Mouse (Mus musculus) MEL-GATA-1-ER (cell line): ENCODE results near the gene Igfbp1.
"Not testable (repeated sequence)": the region's sequence is repeated elsewhere in the genome, so short reads cannot be mapped to it uniquely, and the experiment has no call there.

Experiments
- DNase-seq: peaks from one replicate; pipeline ENCODE4 v3.0.0-alpha.2; 2012; ENCODE audit warnings: low read depth; ENCODE audit errors: extremely low read depth

The Igfbp1 gene

DNA sequence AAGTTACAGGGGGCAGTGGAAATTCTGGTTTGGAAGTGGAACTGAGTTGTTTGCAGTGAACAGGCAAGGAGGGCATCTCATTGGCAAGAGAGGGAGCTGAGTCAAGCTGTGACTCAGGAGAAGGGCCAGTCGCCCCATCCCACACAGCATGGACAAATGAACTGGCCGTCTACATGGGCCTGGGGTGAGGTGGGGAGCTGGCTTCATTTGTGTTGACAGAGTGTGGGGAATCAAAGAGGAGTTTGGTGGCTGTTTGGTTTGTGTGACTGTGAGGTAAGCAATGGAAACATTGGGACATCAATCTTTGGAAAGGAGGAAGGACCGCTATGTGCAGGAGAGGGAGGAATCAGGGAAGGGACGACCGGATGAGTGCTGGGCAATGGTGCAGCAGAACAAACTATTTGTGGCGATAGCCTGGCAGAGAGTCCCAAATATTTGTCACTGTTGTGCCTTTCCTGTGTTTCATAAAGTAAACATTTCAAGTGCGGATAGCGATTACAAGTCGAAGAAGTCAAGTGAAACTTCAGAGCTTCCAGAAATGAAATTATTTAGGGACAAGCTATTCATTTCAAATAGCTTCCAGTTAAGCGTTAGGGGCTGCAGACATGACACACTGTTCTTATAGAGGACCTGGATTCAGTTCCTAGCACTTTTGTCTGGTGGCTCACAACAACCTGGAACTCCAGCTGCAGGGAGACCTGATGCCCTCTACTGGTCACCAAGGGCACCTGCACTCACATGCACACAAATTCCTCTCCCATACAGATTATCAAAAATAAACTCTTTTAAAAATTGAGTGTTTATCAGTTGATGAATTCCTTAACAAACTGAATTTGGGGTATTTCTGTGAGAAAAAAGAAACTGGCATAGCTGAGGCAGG, 2.9 kb upstream of the Igfbp1 start:
- DNase-seq = no peak

DNA sequence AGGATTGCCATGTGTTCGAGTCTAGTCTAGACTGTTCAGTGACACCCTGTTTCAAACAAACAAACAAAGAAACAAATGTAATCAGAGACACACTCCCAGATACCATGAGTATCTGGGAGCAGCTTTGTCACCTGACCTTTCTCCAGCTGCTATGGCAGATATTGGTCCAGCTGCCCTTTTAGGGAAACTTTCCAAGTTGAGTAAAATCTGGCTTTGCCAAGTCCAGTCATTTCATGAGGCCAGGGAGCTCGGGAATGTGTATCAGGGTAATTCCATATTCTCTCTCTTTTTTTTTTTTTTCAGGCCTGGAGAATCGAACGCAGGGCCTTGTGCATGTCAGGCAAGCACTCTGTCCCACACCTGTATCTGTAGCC, 2.3 kb upstream of the Igfbp1 start:
- DNase-seq = no peak

GRCm38 (mm10) chr11:7198006-7198405, 424 bp downstream of the Igfbp1 start:
- no peak for DNase-seq

GRCm38 (mm10) chr11:7198481-7199256, 1.1 kb downstream of the Igfbp1 start:
- no peak for DNase-seq

- DNase-seq = no peak
Observed at GRCm38 (mm10) chr11:7199736-7200392, 2.3 kb downstream of the Igfbp1 start.

DNA sequence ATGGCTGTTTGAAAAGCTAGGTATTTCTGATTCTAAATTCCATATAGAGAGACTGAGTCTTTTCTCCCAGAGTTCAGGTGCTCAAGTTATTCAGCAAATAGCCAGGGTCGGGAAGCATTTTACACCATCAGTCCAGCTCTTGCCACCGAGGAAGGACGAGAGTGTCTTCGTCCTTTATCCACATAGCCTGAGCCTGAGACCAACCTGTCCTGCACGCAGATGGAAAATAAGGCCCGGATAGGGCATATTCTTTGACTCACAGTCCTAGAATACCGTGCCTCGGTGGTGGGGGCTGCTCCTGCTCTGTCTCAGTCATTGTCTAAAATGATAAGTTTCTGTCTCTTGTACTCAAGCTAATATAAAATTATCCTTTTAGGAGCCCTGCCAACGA, 2.8 kb downstream of the Igfbp1 start:
- no peak for DNase-seq

DNA sequence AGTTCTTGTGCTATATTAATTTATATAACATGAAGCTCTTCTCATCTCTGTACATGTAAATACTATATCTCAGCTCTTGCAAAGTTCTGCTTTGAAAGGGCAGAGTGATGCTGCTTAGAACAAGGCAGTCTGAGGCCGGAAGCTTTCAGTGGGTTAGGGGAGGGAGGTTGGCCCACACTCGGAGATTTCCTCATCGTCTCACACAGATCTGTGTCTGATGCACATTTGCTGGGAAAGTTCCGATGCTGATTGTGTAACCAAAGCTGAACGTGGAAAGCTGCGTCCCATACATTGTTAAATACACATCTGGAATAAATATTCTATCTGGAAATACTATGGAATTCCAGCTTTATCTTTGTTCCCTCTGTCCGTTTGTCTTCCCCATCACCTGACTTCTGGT, 4.6 kb downstream of the Igfbp1 start:
- DNase-seq = no peak

GRCm38 (mm10) chr11:7203846-7204245, 6.3 kb downstream of the Igfbp1 start:
- DNase-seq = no peak

GRCm38 (mm10) chr11:7210343-7210742, 12.8 kb downstream of the Igfbp1 start:
- DNase-seq = no peak

- DNase-seq = no peak
Observed at GRCm38 (mm10) chr11:7211211-7211610, 13.6 kb downstream of the Igfbp1 start.

- DNase-seq = no peak
Observed at GRCm38 (mm10) chr11:7212126-7212798, 14.7 kb downstream of the Igfbp1 start.

DNA sequence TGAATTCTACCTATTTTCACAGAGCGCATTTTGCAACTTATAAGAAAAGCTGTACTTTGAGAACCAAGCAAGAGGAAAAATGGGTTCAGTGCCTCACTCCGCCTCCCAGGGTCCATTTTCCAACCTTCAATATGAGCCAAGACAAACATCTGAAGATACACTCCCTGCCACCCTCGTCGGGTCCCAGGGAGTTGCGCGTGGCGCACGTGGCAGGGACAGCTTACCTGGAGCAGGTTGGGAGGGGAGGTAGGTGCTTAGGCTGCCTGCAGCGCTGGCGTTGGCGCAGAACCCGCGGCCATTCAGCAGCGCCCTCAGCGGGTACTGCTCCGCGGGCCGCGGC, 15.5 kb downstream of the Igfbp1 start:
- no peak for DNase-seq

- no peak for DNase-seq
Observed at GRCm38 (mm10) chr11:7213501-7214341, 16.1 kb downstream of the Igfbp1 start, which contains the start of gene Igfbp3. TSS of gene Igfbp3 (minus strand) at chr11:7213923.

DNA sequence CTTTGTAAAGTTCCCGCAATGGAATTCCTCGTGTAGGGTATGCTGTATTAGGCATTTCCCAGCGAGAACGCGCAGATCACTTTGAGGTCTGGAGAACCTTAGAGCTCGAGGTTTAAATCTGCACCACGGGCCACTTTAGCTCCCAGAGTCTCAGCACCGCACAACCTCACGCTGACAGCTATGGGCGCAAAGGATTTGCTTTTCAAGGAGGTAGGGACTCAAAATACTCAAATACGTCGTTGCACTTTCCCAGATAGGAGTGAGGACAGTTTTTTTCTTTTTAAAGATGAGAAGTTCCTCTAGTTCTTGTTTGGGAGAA, 16.7 kb downstream of the Igfbp1 start:
- DNase-seq = no peak

GRCm38 (mm10) chr11:7214761-7215160, 17.2 kb downstream of the Igfbp1 start:
- no peak for DNase-seq

GRCm38 (mm10) chr11:7215703-7216102, 18.1 kb downstream of the Igfbp1 start:
- DNase-seq = no peak

GRCm38 (mm10) chr11:7221826-7222225, 24.2 kb downstream of the Igfbp1 start:
- not testable (repeated sequence) for DNase-seq

DNA sequence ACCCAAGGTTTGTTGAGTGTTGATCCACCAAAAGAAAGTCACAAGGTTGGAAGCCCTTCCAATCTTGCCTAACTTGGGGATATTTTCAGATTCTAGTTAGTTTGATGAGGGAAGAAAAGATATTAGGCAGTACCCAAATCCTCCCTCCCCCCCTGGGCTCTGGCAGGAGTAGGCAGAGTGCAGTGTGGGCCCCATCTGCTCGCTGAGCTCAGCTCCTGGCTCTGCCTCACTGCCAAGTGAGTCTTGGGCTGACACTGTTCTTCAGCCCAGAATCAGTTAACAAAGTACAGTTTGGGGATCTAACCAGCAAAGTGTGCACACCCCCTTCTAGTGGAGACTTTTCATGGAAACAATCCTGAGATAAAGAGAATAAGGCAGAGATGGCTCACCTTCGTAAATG, 28.6 kb downstream of the Igfbp1 start:
- no peak for DNase-seq

DNA sequence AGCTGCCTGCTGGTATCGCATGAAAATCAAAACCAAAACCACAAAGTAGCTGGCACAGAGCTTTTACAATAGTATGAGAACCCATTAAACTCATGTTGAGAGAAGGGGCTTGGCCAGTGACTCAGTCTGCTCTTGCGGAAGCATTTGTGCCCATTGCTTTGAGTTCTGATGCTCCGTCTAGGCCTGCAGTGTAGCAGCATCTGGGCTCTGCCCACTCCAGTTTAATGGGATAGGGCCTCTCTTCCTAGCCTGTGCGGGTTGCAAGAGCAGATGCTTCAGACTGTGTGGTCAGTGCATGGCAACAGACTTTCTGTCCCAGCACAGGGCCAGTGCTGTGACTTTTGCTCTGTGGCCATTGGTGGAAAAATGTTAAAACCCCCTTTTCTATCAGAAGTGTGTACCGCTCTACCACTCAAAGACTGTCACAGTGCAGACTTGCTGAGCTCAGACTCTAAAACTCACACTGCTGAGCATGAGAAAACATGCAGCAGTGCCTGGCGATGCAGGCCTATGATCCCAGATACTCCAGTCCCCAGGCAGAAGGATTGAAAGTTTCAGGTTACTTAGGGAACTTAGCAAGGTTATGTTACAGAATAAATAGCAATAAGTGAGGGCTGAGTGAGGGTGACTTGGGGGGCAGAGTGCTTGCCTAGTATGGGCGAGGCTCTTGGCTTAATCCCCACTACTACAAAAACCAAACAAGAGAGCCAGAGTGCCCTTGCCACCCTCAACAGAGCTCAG, 29.4 kb downstream of the Igfbp1 start:
- DNase-seq = no peak

DNA sequence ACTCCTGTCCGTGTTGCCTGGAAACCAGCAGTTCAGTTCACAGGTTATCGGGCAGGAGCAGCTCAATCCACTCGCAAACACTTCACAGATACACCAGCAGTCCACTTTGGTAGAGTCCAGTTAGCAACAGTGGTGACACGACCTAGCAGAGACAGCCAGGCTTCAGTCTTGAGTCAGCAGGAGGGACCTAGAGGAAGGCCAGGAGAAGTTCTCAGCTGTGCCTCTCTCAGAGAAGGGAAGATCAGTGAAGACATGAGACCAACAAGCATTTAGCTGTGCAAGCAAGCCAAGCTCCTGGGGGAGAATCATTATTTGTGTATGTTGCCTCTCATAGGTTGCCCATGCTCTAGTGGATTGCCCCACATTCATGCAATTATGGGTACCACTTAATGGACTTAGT, 30.5 kb downstream of the Igfbp1 start:
- DNase-seq = no peak
